Mouse (Mus musculus): ENCODE results near the gene Tk1. TPM values are rescaled to one million over a fixed set of nuclear protein-coding genes. Genes with fewer than 3 reads are reported as not detected.

Gene Tk1
- 108 and 114 TPM in 2 replicates for polyA plus RNA-seq (2015; fragmentation: Nextera tagmentation; extraction: Ambion mirVana)

DNA sequence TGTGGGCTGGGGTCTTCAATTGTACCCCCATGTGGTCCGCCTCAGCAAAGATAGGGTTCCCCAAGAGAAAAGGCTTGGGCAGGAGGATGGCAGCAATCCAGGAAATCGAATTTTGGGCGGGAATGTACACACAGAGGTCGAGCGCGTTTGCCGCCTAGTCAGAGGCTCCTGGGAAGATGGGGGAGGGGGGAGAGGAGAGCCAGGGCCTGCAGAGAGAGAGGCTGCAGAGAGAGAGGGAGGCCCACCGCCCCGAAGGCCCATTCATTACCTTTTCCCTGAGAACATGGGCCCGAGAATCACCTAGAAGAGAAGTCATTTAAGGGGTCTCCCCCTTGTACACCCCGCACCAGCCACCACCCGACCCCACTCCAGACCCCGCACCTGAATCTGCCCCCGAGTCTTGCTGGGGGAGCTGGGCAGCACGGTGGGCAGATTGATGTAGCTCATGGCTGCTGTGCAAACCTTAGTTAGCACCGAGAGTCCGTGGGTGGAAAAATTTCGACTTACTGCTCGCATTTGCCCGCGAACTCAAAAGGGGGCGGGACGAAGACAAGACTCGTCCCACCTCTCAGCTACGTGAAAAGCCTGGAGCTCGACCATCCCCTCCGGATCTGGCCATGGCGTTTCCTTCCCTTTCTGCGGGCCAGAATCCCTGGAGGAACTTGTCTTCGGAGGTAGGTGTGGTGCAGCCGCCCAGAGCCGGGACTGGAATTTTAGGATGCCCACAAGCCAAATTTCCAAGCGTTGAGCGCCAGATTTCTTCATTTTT is at the start of gene Tk1, which contains the start of gene Afmid:
Gene Tk1 (minus strand): TSS at position 760 of the 769 bp plus-strand sequence.
Gene Afmid (plus strand): TSS at position 592 of the 769 bp plus-strand sequence.
- Histone ChIP-seq H3K27ac (ENCODE audit: low read length) (peak within 1 kb of the TSS; percentile 99), H3K9me3 (replicated peaks; ENCODE audit: control insufficient read depth, low read length) (no peaks in the 10 kb centered on the region), H3K4me1 (ENCODE audit: control insufficient read depth, insufficient read depth, low read length) (peaks cover 76% of the 10 kb centered on the region), H3K36me3 (ENCODE audit: control insufficient read depth, insufficient read depth) (peaks cover 13% of the 10 kb centered on the region; the same call in 1 of the 2 replicates), H3K9ac (ENCODE audit: low read length) (peak within 1 kb of the TSS; percentile 82), H3K27me3 (ENCODE audit: control insufficient read depth, insufficient read depth, low read length) (no peaks in the 10 kb centered on the region), H3K4me2 (ENCODE audit: low read depth, low read length) (peak within 1 kb of the TSS; percentile 90), H3K4me3 (ENCODE audit: low read length) (peak within 1 kb of the TSS; percentile 74)
- ATAC-seq (replicated peaks; ENCODE audit: extremely low read depth, insufficient read depth, low FRiP score), result peak; percentile 18
- under 1% methylated on average over 34 of the region's 34 CpGs for WGBS

- no peaks in the 10 kb centered on the region for H3K9me3 ChIP-seq (replicated peaks; ENCODE audit: control insufficient read depth, low read length)
- H3K27ac ChIP-seq (ENCODE audit: low read length), result peak overlapping the region; percentile 54; the same call in 1 of the 2 replicates
- H3K4me2 ChIP-seq (ENCODE audit: low read depth, low read length), result no peak overlapping the region; the same call in 1 of the 2 replicates
- 0 out of 2 replicates have a peak, but pooled peaks have one; percentile 2 for ATAC-seq (replicated peaks; ENCODE audit: extremely low read depth, insufficient read depth, low FRiP score)
- WGBS, result 16% methylated on average over 6 of the region's 6 CpGs
- no peak overlapping the region for H3K4me3 ChIP-seq (ENCODE audit: low read length)
- no peaks in the 10 kb centered on the region for H3K36me3 ChIP-seq (ENCODE audit: control insufficient read depth, insufficient read depth)
- H3K4me1 ChIP-seq (ENCODE audit: control insufficient read depth, insufficient read depth, low read length), result peaks cover 34% of the 10 kb centered on the region
- peak overlapping the region; percentile 28 for H3K9ac ChIP-seq (ENCODE audit: low read length)
- no peaks in the 10 kb centered on the region for H3K27me3 ChIP-seq (ENCODE audit: control insufficient read depth, insufficient read depth, low read length)
Measured at GRCm38 (mm10) chr11:117875681-117876080, 49.8 kb upstream of the Tk1 start.

- WGBS, result 62% methylated on average over 4 of the region's 4 CpGs
- Histone ChIP-seq H3K4me1 (ENCODE audit: control insufficient read depth, insufficient read depth, low read length) (peaks cover 34% of the 10 kb centered on the region), H3K27me3 (ENCODE audit: control insufficient read depth, insufficient read depth, low read length) (no peaks in the 10 kb centered on the region), H3K4me2 (ENCODE audit: low read depth, low read length) (no peak overlapping the region), H3K9ac (ENCODE audit: low read length) (no peak overlapping the region), H3K36me3 (ENCODE audit: control insufficient read depth, insufficient read depth) (no peaks in the 10 kb centered on the region), H3K4me3 (ENCODE audit: low read length) (no peak overlapping the region), H3K9me3 (replicated peaks; ENCODE audit: control insufficient read depth, low read length) (no peaks in the 10 kb centered on the region), H3K27ac (ENCODE audit: low read length) (no peak overlapping the region)
- ATAC-seq (replicated peaks; ENCODE audit: extremely low read depth, insufficient read depth, low FRiP score), result no peak
Measured at GRCm38 (mm10) chr11:117874419-117874818, 48.5 kb upstream of the Tk1 start.

- H3K4me3 ChIP-seq (ENCODE audit: low read length), result peak within 1 kb of the TSS; percentile 79
- peak within 1 kb of the TSS; percentile 97 for H3K4me2 ChIP-seq (ENCODE audit: low read depth, low read length)
- peak within 1 kb of the TSS; percentile 86 for H3K9ac ChIP-seq (ENCODE audit: low read length)
- ATAC-seq (replicated peaks; ENCODE audit: extremely low read depth, insufficient read depth, low FRiP score), result peak; percentile 72
- H3K27ac ChIP-seq (ENCODE audit: low read length), result peak within 1 kb of the TSS; percentile 76
- no peaks in the 10 kb centered on the region for H3K9me3 ChIP-seq (replicated peaks; ENCODE audit: control insufficient read depth, low read length)
- H3K36me3 ChIP-seq (ENCODE audit: control insufficient read depth, insufficient read depth), result no peaks in the 10 kb centered on the region
- peaks cover 23% of the 10 kb centered on the region for H3K4me1 ChIP-seq (ENCODE audit: control insufficient read depth, insufficient read depth, low read length)
- WGBS, result 2% methylated on average over 51 of the region's 51 CpGs
- H3K27me3 ChIP-seq (ENCODE audit: control insufficient read depth, insufficient read depth, low read length), result no peaks in the 10 kb centered on the region
Measured at GRCm38 (mm10) chr11:117872861-117873608, 47.1 kb upstream of the Tk1 start, which contains the start of gene Tha1. Gene Tha1, minus strand, starts transcription at chr11:117873481.

DNA sequence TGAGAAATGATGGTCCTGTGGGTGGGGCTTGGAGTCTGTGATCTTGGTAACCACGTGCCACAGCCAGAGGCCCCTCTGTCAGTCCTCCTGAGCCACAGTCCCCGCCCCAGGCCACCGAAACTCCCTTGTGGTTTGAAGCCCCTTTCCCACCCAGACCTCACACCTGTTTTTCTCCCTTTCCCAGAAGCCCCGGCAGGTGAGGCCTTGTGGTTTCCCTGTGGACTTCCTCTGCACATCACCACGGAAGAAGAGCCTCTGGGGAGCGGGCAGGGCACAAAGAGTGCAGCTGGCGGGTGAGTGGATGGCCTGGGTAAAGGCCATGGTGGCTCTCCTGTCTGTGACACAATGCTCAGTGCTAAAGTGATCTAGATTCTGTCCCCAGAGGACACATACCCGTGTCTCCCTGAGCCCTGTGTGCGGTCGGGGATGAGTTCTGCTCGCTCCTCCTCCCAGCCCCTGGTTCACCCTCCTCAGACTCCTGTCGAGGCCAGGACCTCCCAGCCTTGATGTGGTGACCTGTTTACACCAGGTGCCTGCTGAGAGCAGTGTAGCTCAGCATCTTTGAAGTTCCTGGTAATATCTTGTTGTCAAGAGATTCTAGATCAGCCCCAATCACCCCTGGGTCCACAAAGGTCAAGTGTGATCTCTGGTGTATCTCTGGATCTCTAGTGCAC is 46.2 kb upstream of the Tk1 start:
- H3K9me3 ChIP-seq (replicated peaks; ENCODE audit: control insufficient read depth, low read length), result no peaks in the 10 kb centered on the region
- no peaks in the 10 kb centered on the region for H3K36me3 ChIP-seq (ENCODE audit: control insufficient read depth, insufficient read depth)
- H3K4me2 ChIP-seq (ENCODE audit: low read depth, low read length), result peak overlapping the region; percentile 97
- no peaks in the 10 kb centered on the region for H3K27me3 ChIP-seq (ENCODE audit: control insufficient read depth, insufficient read depth, low read length)
- peak overlapping the region; percentile 76 for H3K27ac ChIP-seq (ENCODE audit: low read length)
- peaks cover 19% of the 10 kb centered on the region for H3K4me1 ChIP-seq (ENCODE audit: control insufficient read depth, insufficient read depth, low read length)
- ATAC-seq (replicated peaks; ENCODE audit: extremely low read depth, insufficient read depth, low FRiP score), result peak; percentile 34
- H3K9ac ChIP-seq (ENCODE audit: low read length), result no peak overlapping the region
- WGBS, result 64% methylated on average over 12 of the region's 12 CpGs
- H3K4me3 ChIP-seq (ENCODE audit: low read length), result no peak overlapping the region

GRCm38 (mm10) chr11:117871376-117871775 is 45.5 kb upstream of the Tk1 start:
- WGBS, result 70% methylated on average over 5 of the region's 5 CpGs
- no peak for ATAC-seq (replicated peaks; ENCODE audit: extremely low read depth, insufficient read depth, low FRiP score)

DNA sequence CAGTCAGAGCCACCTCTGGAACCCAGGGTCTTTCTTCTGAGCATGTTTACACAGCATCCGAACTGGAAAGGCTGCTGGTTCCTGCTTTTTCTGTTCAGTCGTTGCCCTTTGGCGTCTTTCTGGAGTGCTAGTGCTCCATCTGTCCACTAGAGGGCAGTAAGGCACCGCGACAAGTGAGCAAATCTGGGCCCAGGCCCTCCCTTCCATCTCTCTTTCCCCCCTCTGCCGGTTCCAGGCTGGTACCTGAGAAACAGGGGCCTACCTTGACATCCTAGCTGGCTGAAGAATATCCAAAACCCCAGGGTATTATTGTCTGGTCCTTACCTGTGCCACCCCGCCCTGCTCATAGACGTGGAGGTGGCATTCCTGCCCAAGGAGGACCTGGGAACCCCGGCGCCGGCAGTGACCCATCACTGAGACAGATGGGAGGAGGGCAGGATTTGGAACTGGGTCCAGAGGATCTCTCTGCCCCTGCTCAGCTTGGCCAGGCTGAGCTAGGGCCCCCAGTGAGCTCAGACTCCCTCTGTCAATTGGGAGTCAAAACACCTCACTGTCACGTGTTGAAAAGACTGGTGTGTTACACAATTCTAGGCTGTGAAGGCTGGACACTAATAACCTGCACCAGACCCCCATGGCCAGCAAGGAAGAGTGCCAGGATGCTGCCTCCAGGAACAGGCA is 44.9 kb upstream of the Tk1 start:
- Histone ChIP-seq H3K9me3 (replicated peaks; ENCODE audit: control insufficient read depth, low read length) (no peaks in the 10 kb centered on the region), H3K4me3 (ENCODE audit: low read length) (no peak overlapping the region), H3K36me3 (ENCODE audit: control insufficient read depth, insufficient read depth) (no peaks in the 10 kb centered on the region), H3K4me1 (ENCODE audit: control insufficient read depth, insufficient read depth, low read length) (peaks cover 12% of the 10 kb centered on the region), H3K27me3 (ENCODE audit: control insufficient read depth, insufficient read depth, low read length) (no peaks in the 10 kb centered on the region), H3K27ac (ENCODE audit: low read length) (no peak overlapping the region), H3K9ac (ENCODE audit: low read length) (no peak overlapping the region), H3K4me2 (ENCODE audit: low read depth, low read length) (no peak overlapping the region)
- WGBS, result 41% methylated on average over 12 of the region's 12 CpGs
- ATAC-seq (replicated peaks; ENCODE audit: extremely low read depth, insufficient read depth, low FRiP score), result no peak

More at GRCm38 (mm10) chr11:117871376-117871775, 45.5 kb upstream of the Tk1 start:
- Histone ChIP-seq H3K9ac (ENCODE audit: low read length) (no peak overlapping the region), H3K27ac (ENCODE audit: low read length) (peak overlapping the region; percentile 43; the same call in 1 of the 2 replicates), H3K36me3 (ENCODE audit: control insufficient read depth, insufficient read depth) (no peaks in the 10 kb centered on the region), H3K4me3 (ENCODE audit: low read length) (no peak overlapping the region), H3K27me3 (ENCODE audit: control insufficient read depth, insufficient read depth, low read length) (no peaks in the 10 kb centered on the region), H3K4me1 (ENCODE audit: control insufficient read depth, insufficient read depth, low read length) (peaks cover 15% of the 10 kb centered on the region), H3K9me3 (replicated peaks; ENCODE audit: control insufficient read depth, low read length) (no peaks in the 10 kb centered on the region), H3K4me2 (ENCODE audit: low read depth, low read length) (no peak overlapping the region)

DNA sequence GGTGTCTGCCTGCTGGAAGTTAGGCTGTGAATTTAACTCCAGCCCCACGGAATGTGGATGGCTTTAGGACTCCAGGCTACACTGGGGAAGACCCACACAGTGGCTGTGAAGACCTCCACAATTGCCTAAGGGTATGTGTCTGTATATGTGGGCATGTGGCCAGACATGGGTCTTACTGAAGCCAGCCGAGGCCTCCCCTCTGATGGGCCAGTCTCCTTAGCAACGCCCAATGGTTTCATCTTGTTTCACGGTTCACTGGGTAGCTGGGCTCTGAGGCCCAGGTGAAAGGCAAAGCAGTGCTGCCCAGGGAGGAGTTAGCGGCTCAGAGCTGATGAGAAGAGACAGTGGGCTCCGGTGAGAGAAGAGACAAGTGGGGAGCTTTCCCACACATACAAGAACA is 40.1 kb upstream of the Tk1 start:
- no peak overlapping the region for H3K4me3 ChIP-seq (ENCODE audit: low read length)
- H3K9ac ChIP-seq (ENCODE audit: low read length), result no peak overlapping the region
- H3K27me3 ChIP-seq (ENCODE audit: control insufficient read depth, insufficient read depth, low read length), result peaks cover 15% of the 10 kb centered on the region
- H3K4me2 ChIP-seq (ENCODE audit: low read depth, low read length), result no peak overlapping the region
- no peak for ATAC-seq (replicated peaks; ENCODE audit: extremely low read depth, insufficient read depth, low FRiP score)
- H3K36me3 ChIP-seq (ENCODE audit: control insufficient read depth, insufficient read depth), result no peaks in the 10 kb centered on the region
- H3K27ac ChIP-seq (ENCODE audit: low read length), result no peak overlapping the region
- WGBS, result 58% methylated on average over 6 of the region's 6 CpGs
- no peaks in the 10 kb centered on the region for H3K4me1 ChIP-seq (ENCODE audit: control insufficient read depth, insufficient read depth, low read length)
- H3K9me3 ChIP-seq (replicated peaks; ENCODE audit: control insufficient read depth, low read length), result no peaks in the 10 kb centered on the region
